Mouse (Mus musculus) telencephalon, adult 2 months (tissue): Measurements from ENCODE around the gene Rps21.

ENCODE experiments used
- DNase-seq: peaks from one replicate; pipeline ENCODE4 v3.0.0-alpha.2; 2011; ENCODE audit warnings: low read depth, low spot score

Gene Rps21

DNA sequence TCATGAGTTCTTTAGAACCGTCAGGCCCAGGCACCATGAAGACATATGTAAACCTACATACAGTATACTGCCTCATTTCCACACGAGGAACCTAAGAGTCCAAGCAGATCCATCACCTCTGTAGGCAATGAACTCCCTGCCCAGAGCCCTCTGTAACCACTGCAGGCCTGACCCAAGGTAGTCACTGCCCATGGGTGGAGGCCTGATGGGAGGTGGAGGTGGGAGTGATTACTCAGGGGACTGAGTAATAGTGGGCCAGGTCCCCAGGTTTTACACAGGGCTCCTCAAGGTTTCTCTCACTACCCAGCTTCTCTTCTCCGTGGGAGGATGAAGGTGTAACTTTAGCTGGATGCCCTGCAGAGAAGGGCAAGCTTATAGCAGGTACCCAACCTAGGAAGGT is 28.0 kb upstream of the Rps21 start:
- DNase-seq = no peak

DNA sequence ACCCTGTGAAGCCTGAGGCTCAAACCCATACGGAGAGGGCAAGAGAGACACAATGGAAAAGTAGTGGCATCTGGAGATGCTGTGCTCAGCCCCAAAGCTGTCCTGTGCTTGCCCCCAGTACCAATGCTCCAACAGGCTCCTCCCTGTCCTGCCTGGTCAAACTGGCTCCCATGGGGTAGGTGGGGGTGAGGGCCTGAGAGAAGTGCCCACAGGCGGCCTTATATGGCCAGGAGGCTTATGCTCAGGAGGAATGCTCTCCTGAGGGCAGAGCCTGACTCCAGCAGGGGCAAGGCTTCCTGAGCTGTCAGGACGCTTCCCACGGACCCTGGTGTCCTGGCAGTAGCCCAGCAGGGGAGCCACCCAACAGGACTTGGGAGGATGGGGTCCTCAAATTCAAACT is 26.7 kb upstream of the Rps21 start:
- DNase-seq = no peak

DNA sequence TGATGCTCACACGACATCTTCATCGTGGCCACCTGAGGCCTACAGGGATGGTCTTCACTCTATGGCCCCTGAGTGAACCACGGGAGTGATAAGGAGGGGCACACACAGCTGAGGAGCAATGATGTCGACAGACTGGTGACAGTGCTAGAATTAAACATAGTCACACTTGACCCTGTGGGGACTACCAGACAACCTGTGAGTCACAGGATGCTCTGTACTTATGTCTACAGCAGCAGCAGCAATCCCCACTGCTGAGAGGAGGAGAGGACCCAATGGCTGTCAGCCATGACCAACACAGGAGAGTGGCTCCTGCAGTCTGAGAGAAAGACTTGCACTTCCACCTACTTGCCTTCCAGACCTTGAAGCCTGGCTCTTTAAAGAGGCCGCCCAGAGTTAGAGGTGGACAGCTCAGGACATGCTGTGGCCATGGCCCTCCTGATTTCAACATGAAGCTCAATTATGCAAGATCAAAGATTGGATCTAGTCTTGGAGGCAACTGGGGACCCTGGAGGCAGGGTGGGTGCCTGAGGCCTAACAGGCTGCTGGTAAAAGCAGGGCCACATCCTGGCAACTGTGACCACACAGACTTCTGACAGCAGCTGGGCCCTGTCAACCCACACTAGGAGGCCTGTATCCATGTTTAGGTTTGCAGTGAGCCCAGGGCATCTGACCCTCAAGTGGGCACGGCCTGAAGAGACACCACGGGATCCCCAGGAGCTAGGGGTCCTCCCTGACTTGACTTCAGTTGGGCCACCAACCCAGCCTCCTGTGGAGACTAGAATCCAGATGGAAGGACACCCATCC is 23.9 kb upstream of the Rps21 start:
- DNase-seq = no peak

DNA sequence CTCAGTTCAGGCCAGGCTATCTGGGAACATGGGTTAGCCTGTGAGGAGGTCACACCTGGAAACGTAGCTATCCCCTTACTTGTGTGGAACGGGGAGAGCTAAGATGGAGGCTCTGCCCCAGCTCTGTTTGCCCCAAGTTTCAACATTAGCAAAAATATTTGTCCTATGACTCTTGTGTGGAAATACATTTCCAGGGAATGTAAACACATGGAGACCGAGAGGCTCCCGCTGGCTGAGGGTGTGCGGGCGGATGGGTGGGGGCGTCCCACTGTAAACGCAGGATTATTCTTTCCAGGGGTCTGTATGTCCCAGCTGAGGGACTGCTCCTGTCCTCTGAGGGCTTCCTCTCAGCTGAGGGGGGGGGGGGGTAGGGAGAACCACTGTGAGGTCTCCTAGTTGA is 22.8 kb upstream of the Rps21 start:
- no peak for DNase-seq

DNA sequence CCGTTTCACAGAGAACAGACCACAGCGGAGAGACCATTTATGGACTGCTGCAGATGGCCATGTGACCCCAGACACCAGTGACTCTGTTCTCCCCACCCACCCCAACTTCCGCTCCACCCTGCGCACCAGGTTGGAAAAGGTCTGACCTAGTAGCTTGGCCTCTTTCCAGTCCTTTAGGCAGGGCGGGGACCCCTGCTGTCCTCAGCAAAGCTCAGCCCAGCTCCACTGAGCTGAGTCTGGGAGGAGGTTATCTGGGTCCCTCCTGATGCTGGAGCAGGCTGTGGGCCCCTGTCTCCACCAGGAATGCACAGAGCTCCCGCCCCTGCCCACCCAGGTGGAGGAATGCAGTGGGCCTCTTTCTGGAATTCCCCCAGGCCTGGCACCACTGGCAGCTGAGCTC is 22.2 kb upstream of the Rps21 start:
- no peak for DNase-seq

DNA sequence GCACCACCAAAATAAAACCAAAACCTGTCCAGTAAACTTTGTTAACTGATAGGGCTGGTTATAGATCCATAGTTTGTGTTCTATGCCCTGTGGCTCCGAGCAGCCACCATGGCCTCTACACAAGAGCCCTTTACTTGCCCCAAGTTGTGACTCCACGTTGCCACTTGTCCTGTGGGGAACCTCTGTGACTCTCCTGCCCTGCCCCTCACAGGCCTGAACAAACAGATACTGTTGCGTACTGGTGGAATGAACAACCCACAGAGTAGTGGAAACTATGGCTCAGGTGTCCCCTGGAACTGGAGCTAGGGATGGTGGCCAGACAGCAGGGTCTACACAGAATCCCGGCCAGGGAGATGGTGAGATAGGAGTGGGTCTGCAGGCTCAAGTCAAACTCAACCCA is 21.4 kb upstream of the Rps21 start:
- no peak for DNase-seq

DNA sequence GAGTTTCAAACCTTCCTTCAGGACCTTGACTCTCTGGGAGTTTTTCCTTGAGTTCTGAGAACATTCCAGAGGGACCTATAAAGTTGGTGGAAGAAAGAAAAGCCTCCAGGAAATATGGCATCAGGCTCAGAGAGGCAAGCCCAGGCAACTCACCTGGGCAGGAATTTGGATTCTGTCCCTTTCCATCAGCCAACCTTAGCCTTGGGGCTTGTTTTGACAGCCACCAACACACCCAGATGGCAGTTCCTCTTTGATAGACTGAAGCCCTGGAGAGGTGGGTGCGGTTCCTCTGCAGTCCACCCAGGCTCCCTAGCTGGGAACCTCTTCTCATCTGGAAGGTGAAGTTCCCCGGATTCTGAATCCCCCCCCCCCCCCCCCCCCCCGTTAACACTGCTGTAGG is 20.7 kb upstream of the Rps21 start:
- DNase-seq = no peak

DNA sequence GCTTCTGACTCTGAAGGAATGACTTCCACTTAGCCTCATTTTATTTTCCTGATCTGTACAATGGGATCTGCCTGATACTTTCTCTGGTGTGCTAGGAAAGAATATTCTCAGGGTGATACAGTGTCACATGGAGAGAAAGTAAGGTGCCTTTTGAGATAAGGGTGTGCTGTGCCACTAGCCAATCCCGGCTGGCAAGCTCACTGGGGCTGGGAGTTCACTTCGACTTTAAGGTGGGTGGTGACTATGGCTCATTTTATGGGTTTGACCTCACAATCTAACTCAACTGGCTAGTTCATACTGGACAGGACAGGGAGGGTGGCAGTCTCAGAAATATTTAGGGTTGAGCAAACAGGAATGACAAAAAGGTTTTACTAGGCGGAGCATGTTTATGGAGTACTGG is 20.2 kb upstream of the Rps21 start:
- DNase-seq = no peak

DNA sequence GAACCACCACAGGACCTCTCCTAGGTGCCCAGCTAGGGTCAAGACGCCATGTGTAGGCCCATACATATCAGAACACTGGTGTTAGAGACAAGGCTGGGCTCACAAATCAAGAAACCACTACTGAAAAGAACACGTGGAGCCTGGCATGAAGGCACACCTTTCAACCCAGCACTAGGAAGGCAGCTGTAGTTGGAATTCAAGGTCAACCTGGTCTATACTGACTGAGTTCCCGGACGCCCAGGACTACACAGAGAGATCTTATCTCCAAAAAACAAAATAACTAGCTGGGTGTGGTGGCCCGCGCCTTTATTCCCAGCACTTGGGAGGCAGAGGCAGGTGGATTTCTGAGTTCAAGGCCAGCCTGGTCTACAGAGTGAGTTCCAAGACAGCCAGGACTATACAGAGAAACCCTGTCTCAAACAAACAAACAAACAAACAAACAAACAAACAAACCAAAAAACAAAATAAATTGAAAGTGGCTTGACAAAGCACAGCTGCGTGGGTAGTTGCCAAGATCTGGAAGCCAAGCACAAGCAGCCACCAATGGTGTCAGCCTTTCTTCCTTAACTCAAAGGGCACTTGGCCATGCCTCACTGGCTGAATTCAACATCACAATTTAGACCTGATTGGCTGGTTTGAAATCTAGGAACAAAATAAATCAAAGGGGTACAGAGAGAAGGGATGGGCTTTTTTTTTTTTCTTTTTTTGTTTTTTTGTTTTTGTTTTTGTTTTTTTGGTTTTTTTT is 19.4 kb upstream of the Rps21 start:
- no peak for DNase-seq

DNA sequence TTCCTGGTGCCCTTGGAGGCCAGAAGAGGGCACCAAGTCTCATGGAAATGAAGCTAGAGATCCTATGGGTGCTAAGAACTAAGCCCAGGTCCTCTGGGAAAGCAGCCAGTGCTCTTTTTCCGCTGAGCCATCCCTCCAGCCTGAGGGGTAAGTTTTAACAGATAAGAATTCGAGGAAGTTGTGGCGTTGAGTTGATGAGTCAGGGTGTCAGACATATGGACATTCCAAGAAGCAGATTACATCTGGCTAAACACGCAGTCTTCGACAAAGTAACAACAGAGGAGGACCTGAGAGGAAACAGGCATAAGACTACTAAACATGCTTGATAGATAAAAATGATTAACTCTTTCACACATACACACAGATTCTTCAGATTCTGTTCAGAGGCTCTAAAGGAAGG is 18.6 kb upstream of the Rps21 start:
- no peak for DNase-seq

DNA sequence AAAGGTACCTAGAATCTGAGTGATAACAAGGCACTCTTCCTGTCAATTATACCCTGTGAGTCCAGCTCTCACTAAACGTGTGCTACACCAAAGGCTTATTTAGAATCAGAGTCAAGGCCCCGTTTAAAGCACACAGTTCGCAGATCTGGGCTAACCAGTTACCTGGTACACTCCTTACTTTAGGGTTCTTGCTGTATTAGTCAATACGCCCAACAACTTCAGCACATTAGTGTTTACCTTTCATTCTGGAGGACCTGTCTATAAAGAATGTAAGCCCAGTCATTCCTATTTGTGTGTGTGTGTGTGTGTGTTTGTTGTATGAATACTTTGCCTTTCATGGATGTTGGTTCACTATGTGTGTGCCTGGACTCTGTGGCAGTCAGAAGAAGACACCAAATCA is 14.1 kb upstream of the Rps21 start:
- no peak for DNase-seq

DNA sequence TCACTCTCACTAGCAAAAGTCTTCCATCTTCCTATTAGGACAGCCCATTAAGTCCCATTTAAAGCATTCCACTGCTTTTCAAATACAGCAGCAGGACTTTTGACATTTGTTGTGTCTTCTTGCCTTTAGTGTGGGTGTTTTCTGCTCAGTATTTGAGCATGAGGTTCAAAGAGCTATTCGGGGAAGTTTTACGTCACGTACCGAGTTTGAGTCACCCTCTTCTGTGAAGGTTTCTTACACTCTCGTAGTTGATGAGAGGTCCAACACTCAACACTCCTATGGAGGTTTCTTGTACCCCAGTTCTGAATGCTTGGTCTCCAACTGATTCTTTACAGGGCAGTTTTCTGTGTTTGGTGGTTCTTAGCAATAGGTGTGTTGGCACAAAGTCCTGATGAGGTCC is 9.3 kb upstream of the Rps21 start:
- no peak for DNase-seq

DNA sequence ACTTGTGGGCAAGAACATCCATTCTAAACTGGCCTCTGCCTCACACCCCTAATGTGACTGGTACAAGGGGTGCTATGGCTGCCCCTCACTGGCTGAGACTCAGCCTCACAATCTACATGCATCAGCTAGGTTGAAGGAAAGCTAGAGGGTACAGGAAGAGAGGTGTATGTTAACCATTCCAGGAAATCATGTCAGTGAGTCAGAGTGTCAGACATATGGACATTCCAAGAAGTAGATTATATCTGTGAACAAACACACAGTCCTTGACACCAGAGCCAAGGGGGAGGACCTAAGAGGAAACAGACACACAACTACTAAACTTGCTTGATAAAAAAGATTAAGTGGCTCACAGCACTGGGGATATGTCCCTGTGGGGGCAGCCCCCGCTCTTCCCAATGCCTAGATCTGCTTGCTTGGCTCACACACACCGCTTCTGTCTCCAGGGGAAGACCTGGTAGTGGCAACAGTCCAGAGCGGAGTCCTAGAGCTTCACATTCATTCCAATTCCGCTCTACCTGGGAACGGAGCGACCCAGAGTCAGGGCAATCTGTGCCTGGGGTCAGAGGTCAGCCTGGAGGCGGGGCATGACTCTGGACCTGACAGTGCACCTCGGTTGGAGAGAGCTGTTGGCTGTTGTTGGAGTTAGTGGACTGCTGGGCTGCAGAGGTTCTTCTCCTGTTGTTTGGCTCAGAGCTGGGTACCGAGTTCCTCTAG is 8.1 kb upstream of the Rps21 start:
- DNase-seq = no peak

DNA sequence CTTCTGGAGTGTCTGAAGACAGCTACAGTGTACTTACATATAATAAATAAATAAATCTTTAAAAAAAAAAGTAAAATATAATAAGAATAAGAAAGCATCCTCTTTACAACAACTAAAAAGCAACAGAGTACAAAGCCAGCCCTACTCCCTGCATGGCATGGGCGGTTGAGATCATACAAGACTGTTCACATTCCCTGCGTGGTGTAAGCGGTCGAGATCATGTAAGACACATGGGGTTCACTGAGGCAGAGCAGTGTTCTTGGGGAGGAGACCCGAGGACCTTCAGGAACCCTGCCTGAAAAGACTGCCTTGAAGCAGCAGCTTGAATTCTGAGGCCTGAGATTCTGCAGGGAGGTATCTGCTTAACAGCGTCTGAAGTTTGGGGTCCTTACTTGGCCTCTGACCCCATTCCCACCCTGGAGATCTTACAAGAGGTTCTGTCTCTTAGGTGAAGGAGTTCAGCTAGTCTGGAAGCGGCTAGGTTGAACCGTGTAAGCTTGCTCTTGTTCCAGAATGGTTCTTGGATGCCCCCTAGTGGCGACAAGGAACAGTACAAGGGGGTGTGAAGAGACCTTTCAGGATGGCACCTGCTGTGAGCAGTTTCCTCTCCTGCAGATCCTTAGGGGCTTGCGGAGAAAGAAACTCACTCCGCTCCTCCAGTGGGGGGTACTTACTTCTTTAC is 6.1 kb upstream of the Rps21 start:
- peak; percentile 62 for DNase-seq

DNA sequence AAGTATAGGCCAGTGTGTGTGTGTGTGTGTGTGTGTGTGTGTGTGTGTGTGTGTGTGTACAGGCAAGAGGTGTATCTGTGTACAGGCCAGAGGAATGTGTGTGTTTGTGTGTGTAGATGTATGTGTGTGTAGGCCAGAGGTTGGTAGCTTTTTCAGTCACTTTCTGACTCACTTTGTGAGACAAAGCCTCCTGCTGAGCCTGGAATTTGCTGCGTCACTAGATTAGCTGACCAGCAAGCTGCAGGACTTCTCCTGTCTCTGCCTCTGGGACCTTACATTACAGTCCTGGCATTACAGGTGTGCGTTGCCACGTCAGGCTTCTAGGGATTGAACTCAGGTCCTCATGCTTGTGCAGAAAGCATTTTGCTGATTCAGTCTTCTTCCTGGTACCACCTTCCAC is 5.3 kb upstream of the Rps21 start:
- DNase-seq = no peak

DNA sequence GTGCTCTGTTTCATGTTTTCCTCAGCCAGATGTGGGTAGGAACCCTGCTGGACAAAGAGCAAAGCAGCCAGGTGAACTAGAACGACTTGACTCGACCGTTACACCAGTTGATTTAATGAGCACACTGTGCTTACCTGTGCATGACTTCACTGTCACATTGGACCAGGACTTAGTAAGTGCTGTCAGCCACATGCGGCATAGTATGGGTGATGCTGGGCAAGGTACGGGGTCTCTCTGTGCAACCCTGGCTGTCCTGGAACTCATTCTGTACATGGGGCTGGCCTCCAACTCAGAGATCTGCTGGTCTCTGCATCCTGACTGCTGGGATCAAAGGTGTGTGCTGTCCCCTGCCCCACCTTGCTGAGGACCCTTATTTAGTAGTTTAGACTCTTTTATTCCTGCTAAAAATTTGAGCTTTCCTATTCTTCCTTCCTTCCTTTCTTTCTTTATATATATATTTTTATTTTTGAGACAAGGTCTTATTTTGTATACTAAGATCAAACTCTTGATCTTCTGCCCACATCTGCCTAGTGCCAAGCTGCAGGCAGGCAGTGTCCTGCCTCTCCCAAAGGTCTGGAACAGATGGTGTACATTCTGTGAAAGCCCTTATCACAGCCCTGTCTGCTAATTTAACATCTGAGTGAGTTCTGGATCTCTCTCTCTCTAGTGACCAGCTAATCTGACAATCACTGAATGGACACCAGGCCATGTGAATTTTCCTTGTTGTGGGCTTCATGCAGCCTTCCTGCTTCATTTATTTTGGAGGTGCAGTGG is 2.6 kb upstream of the Rps21 start:
- DNase-seq = no peak

DNA sequence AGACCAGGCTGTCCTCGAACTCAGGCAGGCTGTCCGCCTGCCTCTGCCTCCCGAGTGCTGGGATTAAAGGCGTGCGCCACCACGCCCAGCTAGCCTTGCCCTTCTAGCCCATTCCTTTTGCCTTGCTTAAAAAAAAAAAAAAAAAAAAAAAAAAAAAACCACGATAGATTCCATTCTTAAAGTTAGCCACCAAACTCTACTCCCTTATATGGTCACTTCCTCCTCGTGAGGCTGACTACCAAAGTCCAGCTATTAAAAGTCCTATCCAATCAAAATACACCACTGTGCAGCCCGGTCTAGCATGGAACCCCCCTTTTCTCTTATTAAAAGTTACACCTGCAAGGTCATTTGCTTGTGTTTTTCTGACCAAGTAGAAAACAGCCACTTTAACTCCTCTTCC is 1.5 kb upstream of the Rps21 start:
- DNase-seq = no peak

DNA sequence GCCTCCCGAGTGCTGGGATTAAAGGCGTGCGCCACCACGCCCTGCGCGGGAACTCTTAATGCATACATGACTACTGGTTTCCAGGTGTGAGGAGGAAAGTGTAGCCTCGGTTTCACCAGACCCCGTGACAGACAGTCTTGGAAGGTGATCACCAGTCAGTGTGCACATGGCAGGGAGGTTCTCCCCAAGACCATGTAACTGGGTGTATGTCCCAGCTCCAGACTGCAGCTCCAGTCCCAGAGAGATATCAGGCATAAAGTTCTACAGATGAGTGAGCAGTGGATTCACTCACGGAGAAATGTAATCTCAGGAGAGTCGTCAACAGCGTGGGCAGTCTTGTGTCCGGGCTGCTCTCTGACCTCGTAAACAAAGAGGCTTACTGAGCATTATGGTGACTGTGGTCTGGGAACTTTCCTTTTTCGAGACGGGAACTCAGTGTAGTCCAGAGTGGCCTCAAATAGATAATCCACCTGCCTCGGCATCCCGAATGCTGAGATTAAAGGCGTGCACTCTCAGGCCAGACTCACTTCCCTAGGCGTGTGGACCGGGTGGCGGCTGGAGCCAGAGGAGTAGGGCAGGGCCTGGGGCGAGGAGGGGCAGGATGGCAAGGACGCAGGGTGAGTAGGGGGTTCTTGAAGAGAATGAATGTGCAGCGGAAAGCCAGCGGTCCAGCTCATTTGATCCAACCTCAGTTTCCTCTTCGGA is 729 bp upstream of the Rps21 start:
- DNase-seq = no peak

DNA sequence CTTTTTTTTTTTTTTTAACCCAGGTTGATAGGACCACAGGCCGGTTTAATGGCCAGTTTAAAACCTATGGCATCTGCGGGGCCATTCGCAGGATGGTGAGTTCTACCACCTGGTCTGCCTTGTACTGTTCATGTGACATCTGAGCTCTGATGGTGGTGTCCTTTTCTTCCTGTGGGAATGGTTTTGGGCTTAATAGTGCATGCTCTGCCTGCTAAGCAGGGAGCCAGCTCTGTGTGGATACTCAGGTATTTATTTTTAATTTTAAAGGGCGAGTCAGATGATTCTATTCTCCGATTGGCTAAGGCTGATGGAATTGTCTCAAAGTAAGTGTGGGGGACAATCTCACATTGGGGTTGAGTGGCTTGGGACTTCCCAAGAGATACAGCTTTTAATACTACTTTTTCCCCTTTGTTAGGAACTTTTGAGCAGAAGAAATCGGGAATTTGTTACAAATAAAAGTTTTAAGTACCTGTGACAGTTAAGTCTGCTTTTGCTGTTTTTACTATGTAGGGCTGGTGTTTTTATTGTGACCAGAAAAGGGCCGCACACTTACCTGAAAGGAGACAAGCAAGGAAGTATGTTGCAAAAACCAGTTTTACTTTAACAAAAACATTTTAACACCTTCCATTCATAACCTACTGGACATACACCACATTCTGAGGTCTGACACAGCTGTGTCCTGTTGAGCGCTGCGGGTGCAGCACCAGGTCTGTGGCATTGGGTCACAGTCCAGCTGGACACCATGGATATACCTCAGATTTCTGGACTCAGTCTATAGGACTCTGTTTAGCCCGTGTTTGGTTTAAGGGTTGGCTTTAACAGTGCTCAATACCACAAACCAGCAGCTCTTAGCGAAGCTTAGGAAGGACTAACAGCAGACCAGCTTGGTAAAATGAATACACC is 1.0 kb downstream of the Rps21 start:
- no peak for DNase-seq
